Mouse (Mus musculus): ENCODE data around the gene Rsph4a.

DNA sequence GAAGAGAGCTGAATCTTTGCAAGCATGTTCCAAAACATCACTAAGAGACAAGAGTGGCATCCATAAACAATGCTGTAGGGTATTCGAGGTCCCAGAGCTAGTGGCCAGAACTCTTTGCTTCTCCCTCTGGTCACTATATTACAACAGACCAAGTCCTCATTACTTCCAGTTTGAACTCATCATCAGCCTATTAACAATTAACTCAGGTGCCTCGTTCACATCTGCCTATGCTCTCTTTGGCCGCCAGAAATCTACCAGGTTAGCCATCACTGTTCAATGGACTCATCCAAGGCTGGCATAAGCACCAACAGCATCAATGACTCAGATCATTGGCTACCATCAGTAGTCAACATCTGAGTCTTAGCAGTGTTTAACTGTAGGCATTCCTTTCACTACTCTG lies 40.5 kb downstream of the Rsph4a start:
- TF ChIP-seq CTCF (IDR thresholded peaks at IDR 0.05; ENCODE audit: control insufficient read depth, insufficient read depth, low read length) (no peak), POLR2A (IDR thresholded peaks at IDR 0.05; ENCODE audit: borderline replicate concordance, control insufficient read depth, low read depth, low read length) (no peak)

Data from bone marrow, adult 2 months (tissue).